Mouse (Mus musculus): ENCODE measurements at regions not wholly inside any gene's neighbourhood (a gene's known extent, or its start where the extent isn't known, plus 50 kb on each side); places are given as distances from the start of the nearest gene placed in this dataset.

DNA sequence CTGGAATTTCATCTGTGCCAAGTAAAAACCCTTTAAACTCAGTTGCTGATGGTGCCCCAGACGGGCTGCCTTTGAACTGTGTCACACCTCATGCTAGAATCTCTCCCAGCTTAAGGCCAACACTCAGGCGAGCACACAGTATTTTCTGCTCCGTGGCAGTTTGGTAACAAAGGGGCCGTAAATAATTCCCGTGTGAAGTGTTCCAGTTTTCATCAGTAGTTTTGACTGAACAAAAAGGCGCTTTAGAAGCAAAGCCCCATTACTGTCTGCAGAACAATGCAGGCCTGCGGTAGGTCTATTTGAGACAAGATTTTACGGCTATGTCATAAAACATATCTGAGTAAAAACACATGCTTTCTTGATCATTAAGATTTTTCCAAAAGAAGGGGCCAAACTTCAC, 155.0 kb downstream of the 1700129C05Rik start:
- Histone ChIP-seq H3K9ac (ENCODE audit: low read depth, low read length) (no peak overlapping the region), H3K4me1 (replicated peaks; ENCODE audit: control insufficient read depth, insufficient read depth, low read length) (no peaks in the 10 kb centered on the region), H3K9me3 (ENCODE audit: control insufficient read depth, low read length) (no peaks in the 10 kb centered on the region), H3K36me3 (ENCODE audit: control insufficient read depth, insufficient read depth, low read length) (no peaks in the 10 kb centered on the region), H3K4me3 (ENCODE audit: low read depth, low read length) (no peak overlapping the region), H3K27ac (ENCODE audit: low read depth, low read length) (no peak overlapping the region), H3K27me3 (replicated peaks; ENCODE audit: control insufficient read depth, insufficient read depth, low read length) (no peaks in the 10 kb centered on the region), H3K4me2 (no peak overlapping the region)
- ATAC-seq (replicated peaks; ENCODE audit: low FRiP score) (no peak), DNase-seq (ENCODE audit: low spot score) (no peak)
- WGBS, result 73% methylated on average over 8 of the region's 8 CpGs

DNA sequence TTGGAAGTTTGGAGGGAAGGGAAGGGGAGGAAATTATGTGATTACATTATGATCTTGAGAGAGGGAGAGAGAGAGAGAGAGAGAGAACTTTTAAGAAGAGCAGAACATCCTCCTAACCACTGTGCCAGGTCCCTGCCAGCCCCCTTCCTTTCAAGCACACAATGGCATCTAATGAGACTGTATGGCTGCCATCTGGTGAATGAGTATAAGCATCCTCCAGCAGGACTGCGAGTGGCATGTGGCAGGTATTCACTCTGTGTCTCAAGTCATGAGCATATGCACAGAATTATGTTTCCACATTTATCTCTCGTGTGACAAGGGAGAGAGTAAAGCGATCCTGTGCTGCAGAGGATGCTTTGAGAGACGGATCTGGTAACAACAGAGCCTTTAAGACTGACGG, 156.9 kb downstream of the 1700129C05Rik start:
- ATAC-seq (replicated peaks; ENCODE audit: low FRiP score) (no peak), DNase-seq (ENCODE audit: low spot score) (no peak)
- no peak overlapping the region for H3K27ac ChIP-seq (ENCODE audit: low read depth, low read length)
- no peak overlapping the region for H3K9ac ChIP-seq (ENCODE audit: low read depth, low read length)
- H3K4me1 ChIP-seq (replicated peaks; ENCODE audit: control insufficient read depth, insufficient read depth, low read length), result no peaks in the 10 kb centered on the region
- no peaks in the 10 kb centered on the region for H3K27me3 ChIP-seq (replicated peaks; ENCODE audit: control insufficient read depth, insufficient read depth, low read length)
- no peak overlapping the region for H3K4me2 ChIP-seq
- no peak overlapping the region for H3K4me3 ChIP-seq (ENCODE audit: low read depth, low read length)
- no peaks in the 10 kb centered on the region for H3K9me3 ChIP-seq (ENCODE audit: control insufficient read depth, low read length)
- 82% methylated on average over 5 of the region's 5 CpGs for WGBS
- H3K36me3 ChIP-seq (ENCODE audit: control insufficient read depth, insufficient read depth, low read length), result no peaks in the 10 kb centered on the region

DNA sequence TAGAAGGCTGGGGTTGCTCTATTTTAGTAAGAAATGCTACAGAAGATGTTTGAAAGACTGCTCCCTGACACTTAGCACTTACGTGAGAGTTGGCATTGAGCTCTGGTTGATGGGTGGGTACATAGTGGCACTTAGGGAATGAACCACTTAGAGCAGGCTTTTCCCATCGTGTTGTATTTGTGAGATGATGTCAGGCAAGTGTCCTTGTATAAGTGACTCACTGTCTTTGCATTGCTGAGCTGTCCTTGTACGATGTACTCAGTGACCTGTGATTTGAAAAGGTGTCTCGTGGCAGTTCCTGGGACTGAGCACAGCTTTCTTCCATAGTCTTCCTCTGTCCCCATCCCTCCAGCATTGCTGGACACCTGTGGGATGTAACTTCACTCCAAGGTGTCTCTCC, 165.9 kb downstream of the 1700129C05Rik start:
- no peak overlapping the region for H3K4me3 ChIP-seq (ENCODE audit: low read depth, low read length)
- no peaks in the 10 kb centered on the region for H3K9me3 ChIP-seq (ENCODE audit: control insufficient read depth, low read length)
- no peaks in the 10 kb centered on the region for H3K27me3 ChIP-seq (replicated peaks; ENCODE audit: control insufficient read depth, insufficient read depth, low read length)
- H3K4me1 ChIP-seq (replicated peaks; ENCODE audit: control insufficient read depth, insufficient read depth, low read length), result no peaks in the 10 kb centered on the region
- WGBS, result 74% methylated on average over 4 of the region's 4 CpGs
- ATAC-seq (replicated peaks; ENCODE audit: low FRiP score) (no peak), DNase-seq (ENCODE audit: low spot score) (no peak)
- H3K9ac ChIP-seq (ENCODE audit: low read depth, low read length), result no peak overlapping the region
- no peak overlapping the region for H3K4me2 ChIP-seq
- no peaks in the 10 kb centered on the region for H3K36me3 ChIP-seq (ENCODE audit: control insufficient read depth, insufficient read depth, low read length)
- H3K27ac ChIP-seq (ENCODE audit: low read depth, low read length), result no peak overlapping the region

DNA sequence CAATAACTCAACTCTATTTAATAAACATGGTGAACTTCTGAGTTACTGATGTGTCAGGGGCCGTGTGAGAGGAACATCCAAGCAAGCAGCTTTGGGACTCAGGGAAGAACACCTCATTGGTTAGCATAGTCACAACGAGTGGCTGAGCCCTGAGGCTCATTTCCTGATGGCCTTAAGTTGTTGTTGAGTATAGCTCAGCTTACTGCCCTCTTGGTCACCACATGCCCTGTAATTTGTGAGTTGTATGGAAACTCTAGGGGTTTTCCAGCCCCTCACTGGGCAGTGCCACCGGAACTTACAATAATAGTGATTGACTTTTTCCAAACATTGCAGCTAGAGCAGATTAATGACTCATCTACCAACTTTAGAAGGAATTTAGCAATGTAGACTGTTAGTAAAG, 173.4 kb downstream of the 1700129C05Rik start:
- no peak overlapping the region for H3K27ac ChIP-seq (ENCODE audit: low read depth, low read length)
- H3K4me3 ChIP-seq (ENCODE audit: low read depth, low read length), result no peak overlapping the region
- no peaks in the 10 kb centered on the region for H3K36me3 ChIP-seq (ENCODE audit: control insufficient read depth, insufficient read depth, low read length)
- DNase-seq (ENCODE audit: low spot score) (no peak), ATAC-seq (replicated peaks; ENCODE audit: low FRiP score) (no peak)
- no peaks in the 10 kb centered on the region for H3K9me3 ChIP-seq (ENCODE audit: control insufficient read depth, low read length)
- H3K9ac ChIP-seq (ENCODE audit: low read depth, low read length), result no peak overlapping the region
- WGBS, result 49% methylated on average over 3 of the region's 3 CpGs
- no peaks in the 10 kb centered on the region for H3K4me1 ChIP-seq (replicated peaks; ENCODE audit: control insufficient read depth, insufficient read depth, low read length)
- H3K27me3 ChIP-seq (replicated peaks; ENCODE audit: control insufficient read depth, insufficient read depth, low read length), result no peaks in the 10 kb centered on the region
- H3K4me2 ChIP-seq, result no peak overlapping the region

DNA sequence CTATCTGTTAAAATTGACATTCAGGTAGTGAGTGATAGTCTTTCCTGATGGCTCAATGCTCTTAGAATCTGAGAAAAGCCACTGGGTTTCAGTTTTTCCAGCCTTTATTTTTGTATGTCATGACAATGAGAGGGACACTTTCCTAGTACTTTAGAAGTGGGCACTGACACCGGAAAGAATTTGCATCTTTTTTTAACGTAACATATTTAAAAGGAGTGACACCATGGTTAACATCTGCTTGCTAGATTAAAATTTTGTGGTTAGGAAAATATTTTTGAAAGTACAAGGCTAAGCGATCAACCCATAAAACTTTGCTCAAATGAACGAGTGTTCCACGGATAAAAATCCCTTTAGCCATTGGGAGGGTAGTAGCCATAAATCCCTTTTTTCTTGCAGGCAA, 174.7 kb downstream of the 1700129C05Rik start:
- Histone ChIP-seq H3K4me3 (ENCODE audit: low read depth, low read length) (no peak overlapping the region), H3K27ac (ENCODE audit: low read depth, low read length) (no peak overlapping the region), H3K4me2 (no peak overlapping the region), H3K9ac (ENCODE audit: low read depth, low read length) (no peak overlapping the region), H3K27me3 (replicated peaks; ENCODE audit: control insufficient read depth, insufficient read depth, low read length) (no peaks in the 10 kb centered on the region), H3K4me1 (replicated peaks; ENCODE audit: control insufficient read depth, insufficient read depth, low read length) (no peaks in the 10 kb centered on the region), H3K9me3 (ENCODE audit: control insufficient read depth, low read length) (no peaks in the 10 kb centered on the region), H3K36me3 (ENCODE audit: control insufficient read depth, insufficient read depth, low read length) (no peaks in the 10 kb centered on the region)
- 82% methylated on average over 5 of the region's 5 CpGs for WGBS
- DNase-seq (ENCODE audit: low spot score) (no peak), ATAC-seq (replicated peaks; ENCODE audit: low FRiP score) (no peak)

DNA sequence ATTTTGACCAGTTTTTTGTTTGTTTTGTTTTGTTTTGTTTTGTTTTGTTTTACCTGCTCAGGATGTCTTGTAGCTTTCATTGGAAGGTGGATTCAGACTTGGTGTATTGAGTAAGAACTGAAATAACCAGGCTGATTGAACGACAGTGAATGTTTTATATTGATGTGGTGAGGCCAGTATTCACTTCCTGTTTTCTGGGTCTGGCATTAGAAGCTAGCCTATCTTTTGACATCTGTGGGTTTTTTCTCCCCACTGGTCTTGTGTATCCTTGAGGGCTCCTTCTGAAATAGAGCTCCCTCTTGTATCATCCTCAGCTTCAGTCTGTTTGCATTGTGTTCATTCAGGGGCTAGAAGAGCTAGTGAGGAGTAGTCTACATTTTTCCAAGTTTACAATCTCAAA, 175.5 kb downstream of the 1700129C05Rik start:
- DNase-seq (ENCODE audit: low spot score) (no peak), ATAC-seq (replicated peaks; ENCODE audit: low FRiP score) (no peak)
- Histone ChIP-seq H3K9ac (ENCODE audit: low read depth, low read length) (no peak overlapping the region), H3K36me3 (ENCODE audit: control insufficient read depth, insufficient read depth, low read length) (no peaks in the 10 kb centered on the region), H3K9me3 (ENCODE audit: control insufficient read depth, low read length) (no peaks in the 10 kb centered on the region), H3K27ac (ENCODE audit: low read depth, low read length) (no peak overlapping the region), H3K27me3 (replicated peaks; ENCODE audit: control insufficient read depth, insufficient read depth, low read length) (no peaks in the 10 kb centered on the region), H3K4me1 (replicated peaks; ENCODE audit: control insufficient read depth, insufficient read depth, low read length) (no peaks in the 10 kb centered on the region), H3K4me2 (no peak overlapping the region), H3K4me3 (ENCODE audit: low read depth, low read length) (no peak overlapping the region)
- 48% methylated on average over 1 of the region's 1 CpGs for WGBS

DNA sequence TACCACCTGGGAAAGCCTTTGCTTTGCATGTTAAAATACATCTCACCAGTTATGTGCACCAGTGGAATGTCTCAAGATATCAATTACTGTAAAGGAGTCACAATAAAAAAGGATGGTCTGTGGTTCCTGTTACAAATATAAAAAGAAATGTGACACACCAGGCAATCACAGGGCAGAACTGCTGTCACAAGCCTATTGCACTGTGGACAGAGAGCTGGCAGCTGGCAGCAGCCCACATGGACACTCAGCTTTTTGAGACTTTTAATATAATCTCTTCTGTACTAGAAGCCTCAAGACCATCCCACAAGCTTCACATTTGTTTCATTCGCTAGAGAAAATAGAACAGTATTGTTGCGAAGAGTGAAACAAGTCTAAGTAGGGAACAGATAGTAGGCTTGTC, 197.7 kb downstream of the 1700129C05Rik start:
- no peak for ATAC-seq (replicated peaks; ENCODE audit: low FRiP score)
- H3K27ac ChIP-seq (ENCODE audit: low read depth, low read length), result no peak overlapping the region
- no peak overlapping the region for H3K4me3 ChIP-seq (ENCODE audit: low read depth, low read length)
- DNase-seq (ENCODE audit: low spot score), result no peak
- H3K9me3 ChIP-seq (ENCODE audit: control insufficient read depth, low read length), result no peaks in the 10 kb centered on the region
- H3K27me3 ChIP-seq (replicated peaks; ENCODE audit: control insufficient read depth, insufficient read depth, low read length), result no peaks in the 10 kb centered on the region
- WGBS, result 81% methylated on average over 2 of the region's 2 CpGs
- no peaks in the 10 kb centered on the region for H3K36me3 ChIP-seq (ENCODE audit: control insufficient read depth, insufficient read depth, low read length)
- no peak overlapping the region for H3K4me2 ChIP-seq
- no peak overlapping the region for H3K9ac ChIP-seq (ENCODE audit: low read depth, low read length)
- no peaks in the 10 kb centered on the region for H3K4me1 ChIP-seq (replicated peaks; ENCODE audit: control insufficient read depth, insufficient read depth, low read length)

DNA sequence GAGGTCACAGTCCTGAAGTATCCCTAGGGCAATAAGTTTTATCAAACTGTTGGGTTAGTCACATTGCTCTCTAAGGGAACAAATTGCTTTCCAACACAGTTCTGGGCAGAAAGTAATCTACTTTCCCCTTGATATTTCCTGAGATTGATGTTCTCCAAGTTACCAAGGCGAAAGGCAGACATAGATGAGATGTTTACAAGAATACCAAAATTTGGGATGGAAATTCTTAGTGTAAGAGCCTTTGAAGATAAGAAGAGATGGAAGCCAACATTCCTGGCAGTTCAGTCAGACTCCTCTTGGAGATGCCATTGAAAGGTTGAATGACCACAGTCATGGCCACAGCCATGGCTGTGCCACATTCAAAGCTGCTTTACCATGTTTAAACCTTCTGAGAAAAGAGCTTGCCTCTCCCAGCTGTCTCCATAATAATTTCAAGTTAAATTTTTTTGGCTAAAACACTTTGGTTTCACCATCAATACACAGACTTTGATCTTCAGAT, 199.4 kb downstream of the 1700129C05Rik start:
- H3K27ac ChIP-seq (ENCODE audit: low read depth, low read length), result no peak overlapping the region
- no peak for ATAC-seq (replicated peaks; ENCODE audit: low FRiP score)
- H3K9ac ChIP-seq (ENCODE audit: low read depth, low read length), result no peak overlapping the region
- H3K4me1 ChIP-seq (replicated peaks; ENCODE audit: control insufficient read depth, insufficient read depth, low read length), result no peaks in the 10 kb centered on the region
- no peak overlapping the region for H3K4me2 ChIP-seq
- H3K9me3 ChIP-seq (ENCODE audit: control insufficient read depth, low read length), result no peaks in the 10 kb centered on the region
- no peaks in the 10 kb centered on the region for H3K36me3 ChIP-seq (ENCODE audit: control insufficient read depth, insufficient read depth, low read length)
- no peak for DNase-seq (ENCODE audit: low spot score)
- WGBS, result 73% methylated on average over 1 of the region's 1 CpGs
- no peaks in the 10 kb centered on the region for H3K27me3 ChIP-seq (replicated peaks; ENCODE audit: control insufficient read depth, insufficient read depth, low read length)
- no peak overlapping the region for H3K4me3 ChIP-seq (ENCODE audit: low read depth, low read length)

DNA sequence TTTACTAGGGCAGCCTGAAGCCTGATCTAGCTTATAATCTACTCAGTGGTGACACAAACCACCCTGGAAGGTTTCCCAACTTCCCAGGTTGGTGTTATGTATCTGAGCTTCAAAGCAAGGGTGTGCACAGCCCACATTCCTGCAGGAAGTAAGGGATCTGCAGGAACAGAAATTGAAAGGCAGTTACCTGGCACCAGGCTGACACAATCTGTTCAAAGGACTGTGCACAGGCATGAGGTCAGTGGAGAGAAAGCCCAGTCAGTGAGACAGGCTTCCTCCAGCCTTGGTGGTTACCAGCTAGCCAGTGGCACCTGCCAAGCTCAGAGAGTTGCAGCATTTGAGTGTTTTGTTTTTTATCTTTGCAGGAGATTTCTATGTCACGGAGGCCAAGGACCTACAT, 203.6 kb downstream of the 1700129C05Rik start:
- Histone ChIP-seq H3K4me1 (replicated peaks; ENCODE audit: control insufficient read depth, insufficient read depth, low read length) (no peaks in the 10 kb centered on the region), H3K9me3 (ENCODE audit: control insufficient read depth, low read length) (no peaks in the 10 kb centered on the region), H3K4me3 (ENCODE audit: low read depth, low read length) (no peak overlapping the region), H3K36me3 (ENCODE audit: control insufficient read depth, insufficient read depth, low read length) (no peaks in the 10 kb centered on the region), H3K4me2 (no peak overlapping the region), H3K27ac (ENCODE audit: low read depth, low read length) (no peak overlapping the region), H3K27me3 (replicated peaks; ENCODE audit: control insufficient read depth, insufficient read depth, low read length) (no peaks in the 10 kb centered on the region), H3K9ac (ENCODE audit: low read depth, low read length) (no peak overlapping the region)
- ATAC-seq (replicated peaks; ENCODE audit: low FRiP score) (no peak), DNase-seq (ENCODE audit: low spot score) (no peak)
- WGBS, result 74% methylated on average over 1 of the region's 1 CpGs
